Mouse (Mus musculus): ENCODE measurements at regions not wholly inside any gene's neighbourhood (a gene's known extent, or its start where the extent isn't known, plus 50 kb on each side); places are given as distances from the start of the nearest gene placed in this dataset.

GRCm38 (mm10) chr1:76029059-76029458, 483.0 kb downstream of the Slc4a3 start:
- TF ChIP-seq CTCF (IDR thresholded peaks at IDR 0.05; ENCODE audit: insufficient read depth, low read length) = no peak
- TF ChIP-seq POLR2A (IDR thresholded peaks at IDR 0.05; ENCODE audit: borderline replicate concordance, extremely low read depth, low read depth, low read length) = no peak
